Mouse (Mus musculus) heart, adult 2 months (tissue): Measurements from ENCODE around the gene Atp1a2. TPM values are rescaled to one million over a fixed set of nuclear protein-coding genes. Genes with fewer than 3 reads are reported as not detected.

Source experiments
- DNase-seq, 2 experiments: peaks; one replicate each; pipeline ENCODE4 v3.0.0; 2021
- H3K27ac ChIP-seq: fragments of 200-600 bp; 2 replicates; pipeline ENCODE4 v1.8.1; 2022
- H3K27me3 ChIP-seq: fragments of 200-500 bp; 2 replicates; pipeline ENCODE4 v1.6.1; 2012; ENCODE audit warnings: mild to moderate bottlenecking, low read length, inconsistent platforms, mixed read lengths; ENCODE audit not compliant: control insufficient read depth, insufficient read depth
- H3K36me3 ChIP-seq: fragments of 200-500 bp; 2 replicates; pipeline ENCODE4 v1.6.1; 2012; ENCODE audit warnings: low read length, inconsistent platforms; ENCODE audit not compliant: control insufficient read depth, insufficient read depth
- H3K4me1 ChIP-seq: fragments of 200-500 bp; 2 replicates; pipeline ENCODE4 v1.6.1; 2011; ENCODE audit warnings: low read length; ENCODE audit not compliant: control insufficient read depth, insufficient read depth
- H3K4me3 ChIP-seq: fragments of 200-600 bp; 2 replicates; pipeline ENCODE4 v1.8.1; 2022
- H3K79me2 ChIP-seq: fragments of 200-500 bp; replicated peaks from 2 replicates; pipeline ENCODE4 v1.6.1; 2012; ENCODE audit warnings: mild to moderate bottlenecking, inconsistent platforms, low read length, moderate library complexity, mixed read lengths; ENCODE audit not compliant: control insufficient read depth, insufficient read depth
- H3K9ac ChIP-seq: fragments of 200-500 bp; 2 replicates; pipeline ENCODE4 v1.6.1; 2012; ENCODE audit warnings: low read depth, mild to moderate bottlenecking, control low read depth, inconsistent platforms, low read length, mixed read lengths
- CTCF ChIP-seq: fragments of 200-600 bp; IDR thresholded peaks from 2 replicates; pipeline ENCODE4 v1.8.1; 2022; ENCODE audit warnings: antibody characterized with exemption, mild to moderate bottlenecking, moderate library complexity
- EP300 ChIP-seq: fragments of 200-500 bp; IDR thresholded peaks from 2 replicates; pipeline ENCODE4 v1.6.1; 2011; ENCODE audit warnings: low read depth, low read length, control low read depth; ENCODE audit not compliant: insufficient read depth
- POLR2A ChIP-seq: fragments of 200-500 bp; IDR thresholded peaks from 2 replicates; pipeline ENCODE4 v1.6.1; 2011; ENCODE audit warnings: mild to moderate bottlenecking, low read depth, low read length, control low read depth; ENCODE audit not compliant: insufficient read depth
- WGBS: fragments of 180-500 bp; shearing (Covaris S2); methylation state at CpG from one replicate; pipeline ENCODE4 v1.1.7; 2018; 5-methylcytosine and 5-hydroxymethylcytosine counted together
- intact Hi-C: fragments of 180-260 bp; cut with DNase I; formaldehyde crosslinking; loops from one replicate; pipeline ENCODE4 v1.15.1; 2025
- polyA plus RNA-seq: library from polyadenylated mRNA; depleted of rRNA; stranded (reverse); fragments of >200 nt; gene quantifications from 2 replicates; pipeline ENCODE4 v1.2.3, GENCODE M21; 2012
- total RNA-seq, 2 experiments: library from RNA; stranded (reverse); gene quantifications; 2 replicates each; pipeline ENCODE4 v1.2.3; 2021

Gene Atp1a2
- total and polyA plus RNA-seq, 3 experiments, result 319 to 588 (median 462) TPM

DNA sequence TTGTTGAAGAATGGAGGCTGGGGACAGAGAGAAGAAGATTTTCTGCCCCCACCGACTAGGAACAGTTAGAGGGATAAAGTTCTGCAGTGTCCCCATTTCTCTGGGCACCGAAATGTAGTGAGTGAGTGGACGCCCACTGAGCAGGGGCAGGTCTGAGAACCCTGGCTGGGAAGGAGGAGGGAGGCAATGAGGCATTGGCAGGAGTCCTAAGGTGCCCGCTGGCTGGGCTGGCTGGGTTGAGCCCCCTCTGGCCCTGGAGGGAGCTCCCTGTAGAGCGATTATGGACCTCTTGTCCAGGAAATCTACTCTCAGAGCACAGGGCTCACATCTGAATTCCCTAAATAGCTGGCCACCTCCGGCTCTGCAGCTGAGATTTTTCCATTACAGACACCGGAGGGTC is 1.7 kb upstream of the Atp1a2 start:
- 34% methylated on average over 7 of the region's 7 CpGs for WGBS
- no peak overlapping the region for H3K4me3 ChIP-seq
- no peak for DNase-seq
- H3K27me3 ChIP-seq, result no peaks in the 10 kb centered on the region
- peak overlapping the region; percentile 83 for H3K27ac ChIP-seq
- H3K9ac ChIP-seq, result peak overlapping the region; percentile 23; the same call in 1 of the 2 replicates
- TF ChIP-seq EP300 (no peak), CTCF (no peak), POLR2A (no peak)
- no peaks in the 10 kb centered on the region for H3K79me2 ChIP-seq
- intact Hi-C loops, result no loop called here
- H3K4me1 ChIP-seq, result peaks cover 10% of the 10 kb centered on the region
- no peaks in the 10 kb centered on the region for H3K36me3 ChIP-seq

DNA sequence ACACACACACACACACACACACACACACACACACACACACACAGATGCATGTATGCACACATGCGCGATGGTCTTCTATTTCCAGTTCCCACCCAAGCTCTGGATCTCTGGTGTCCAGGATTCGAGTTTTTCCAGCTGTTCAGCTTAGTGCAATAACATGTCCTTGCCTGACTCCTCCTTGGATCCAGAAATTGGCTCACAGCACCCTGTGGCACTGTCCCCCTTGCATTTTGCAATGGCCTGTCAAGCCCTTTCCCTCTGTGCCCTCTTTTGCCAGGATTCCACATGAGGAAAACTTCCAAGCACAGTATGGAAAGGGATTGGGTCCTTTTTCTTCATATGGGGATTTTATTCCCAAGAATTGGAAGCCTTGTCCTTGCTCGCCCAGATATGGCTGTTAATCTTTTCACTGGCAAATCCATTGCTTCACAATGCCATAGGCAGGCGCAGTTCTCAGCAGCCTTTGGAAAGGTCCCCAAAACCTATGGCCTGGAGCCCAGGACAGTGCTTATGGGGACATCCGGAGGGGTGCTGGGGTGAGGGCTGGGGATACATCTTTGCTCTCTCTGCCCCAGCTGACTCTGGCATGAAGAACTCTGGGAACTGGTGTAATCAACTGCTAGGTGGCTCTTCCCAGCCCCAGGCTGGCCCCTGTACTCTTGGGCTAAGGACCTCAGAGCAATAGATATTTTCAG is 901 bp downstream of the Atp1a2 start:
- Histone ChIP-seq H3K36me3 (no peaks in the 10 kb centered on the region), H3K27me3 (no peaks in the 10 kb centered on the region), H3K4me1 (peaks cover 9% of the 10 kb centered on the region), H3K79me2 (no peaks in the 10 kb centered on the region), H3K4me3 (peak overlapping the region; percentile 62), H3K27ac (peak overlapping the region; percentile 97), H3K9ac (peak overlapping the region; percentile 85)
- WGBS, result 34% methylated on average over 6 of the region's 6 CpGs
- TF ChIP-seq EP300 (no peak), CTCF (no peak), POLR2A (no peak; the same call in 1 of the 2 replicates)
- intact Hi-C loops, result loop anchor here (2.0 kb wide), 1 partner anchor 16 kb away; no protein-coding TSS in a partner anchor
- DNase-seq, result peak; percentile 70

DNA sequence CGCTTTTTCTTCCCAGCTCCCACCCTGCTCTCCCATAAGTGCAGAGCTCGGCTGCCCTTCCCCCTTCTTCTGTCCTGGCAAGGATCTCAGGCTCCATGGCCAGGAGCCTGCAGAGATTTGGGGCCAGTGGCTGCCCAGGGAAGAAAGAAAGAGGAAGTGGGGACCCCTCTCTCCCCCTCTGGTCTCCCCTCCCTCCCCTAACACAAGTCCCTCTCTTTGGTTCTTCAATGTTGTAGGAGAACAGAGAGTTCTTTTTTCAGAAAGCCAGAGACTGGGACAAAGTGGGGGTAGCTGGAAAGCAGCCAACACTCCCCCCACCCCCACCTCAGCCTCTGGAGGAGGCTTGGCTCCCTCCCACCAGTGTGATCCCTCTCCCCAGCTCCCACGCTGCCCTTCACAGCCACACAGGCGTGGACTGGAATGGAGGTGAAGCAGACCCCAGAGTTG is 2.1 kb downstream of the Atp1a2 start:
- intact Hi-C loops, result loop anchor here (2.0 kb wide), 1 partner anchor 15 kb away; no protein-coding TSS in a partner anchor
- peak overlapping the region; percentile 85 for H3K9ac ChIP-seq
- peak; percentile 57 to 64 for DNase-seq
- TF ChIP-seq CTCF (no peak), EP300 (0 out of 2 replicates have a peak, but pooled peaks have one; percentile 22)
- no peaks in the 10 kb centered on the region for H3K79me2 ChIP-seq
- H3K27me3 ChIP-seq, result no peaks in the 10 kb centered on the region
- peaks cover 9% of the 10 kb centered on the region for H3K4me1 ChIP-seq
- peak overlapping the region; percentile 49 for H3K4me3 ChIP-seq
- H3K27ac ChIP-seq, result peak overlapping the region; percentile 97
- WGBS, result 37% methylated on average over 4 of the region's 4 CpGs
- H3K36me3 ChIP-seq, result no peaks in the 10 kb centered on the region

DNA sequence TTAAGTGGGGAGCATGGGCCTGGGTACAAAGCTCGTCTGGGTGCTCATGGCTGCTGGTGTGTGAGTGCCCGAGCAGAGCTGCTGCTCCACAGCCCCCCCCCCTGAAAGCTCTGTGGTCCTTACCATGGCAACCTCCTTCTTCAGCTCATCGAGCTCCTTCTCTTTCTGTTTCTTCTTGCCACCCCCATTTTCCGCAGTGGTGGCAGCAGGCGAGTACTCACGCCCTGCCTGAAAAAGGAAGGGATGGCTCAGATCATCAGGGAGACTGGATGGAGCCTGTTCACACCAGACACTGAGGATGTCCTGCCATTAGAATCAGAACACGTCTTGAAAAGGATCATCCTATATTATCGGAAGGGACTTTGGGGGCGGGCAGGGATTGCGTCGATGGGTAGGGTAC is 4.4 kb downstream of the Atp1a2 start:
- H3K4me3 ChIP-seq, result no peak overlapping the region
- intact Hi-C loops, result no loop called here
- no peaks in the 10 kb centered on the region for H3K36me3 ChIP-seq
- H3K79me2 ChIP-seq, result no peaks in the 10 kb centered on the region
- DNase-seq, result no peak
- no peak overlapping the region for H3K9ac ChIP-seq
- H3K27me3 ChIP-seq, result no peaks in the 10 kb centered on the region
- TF ChIP-seq CTCF (no peak), EP300 (no peak), POLR2A (no peak)
- peaks cover 4% of the 10 kb centered on the region for H3K4me1 ChIP-seq
- 85% methylated on average over 11 of the region's 11 CpGs for WGBS
- no peak overlapping the region for H3K27ac ChIP-seq

DNA sequence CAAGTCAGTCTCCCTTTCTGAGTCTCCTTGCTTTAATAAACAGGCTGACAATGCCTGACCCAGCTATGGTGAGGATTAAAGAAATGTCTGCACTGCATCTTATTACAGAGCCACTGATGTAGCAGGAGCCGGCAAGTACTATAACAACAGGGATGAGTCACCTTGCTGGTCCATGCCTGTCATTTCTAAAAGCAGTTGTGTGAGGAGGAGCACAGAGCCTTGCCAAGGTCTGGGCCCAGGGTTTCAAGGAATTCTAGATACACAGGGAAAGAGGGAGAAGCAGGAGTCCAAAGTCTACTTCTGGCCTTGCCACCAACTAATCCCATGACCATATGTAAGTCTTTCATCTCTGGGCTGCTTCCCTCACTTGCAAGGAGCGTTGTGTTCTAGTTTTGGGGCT is 5.0 kb downstream of the Atp1a2 start:
- TF ChIP-seq POLR2A (0 out of 2 replicates have a peak, but pooled peaks have one; percentile 18), CTCF (no peak)
- no peaks in the 10 kb centered on the region for H3K79me2 ChIP-seq
- DNase-seq, result no peak
- H3K27ac ChIP-seq, result no peak overlapping the region
- no peak overlapping the region for H3K9ac ChIP-seq
- H3K27me3 ChIP-seq, result no peaks in the 10 kb centered on the region
- intact Hi-C loops, result no loop called here
- H3K36me3 ChIP-seq, result no peaks in the 10 kb centered on the region
- H3K4me3 ChIP-seq, result no peak overlapping the region
- WGBS, result 59% methylated on average over 2 of the region's 2 CpGs
- 0 out of 2 replicates have a peak, but pooled peaks cover 1% of the 10 kb centered on the region for H3K4me1 ChIP-seq

DNA sequence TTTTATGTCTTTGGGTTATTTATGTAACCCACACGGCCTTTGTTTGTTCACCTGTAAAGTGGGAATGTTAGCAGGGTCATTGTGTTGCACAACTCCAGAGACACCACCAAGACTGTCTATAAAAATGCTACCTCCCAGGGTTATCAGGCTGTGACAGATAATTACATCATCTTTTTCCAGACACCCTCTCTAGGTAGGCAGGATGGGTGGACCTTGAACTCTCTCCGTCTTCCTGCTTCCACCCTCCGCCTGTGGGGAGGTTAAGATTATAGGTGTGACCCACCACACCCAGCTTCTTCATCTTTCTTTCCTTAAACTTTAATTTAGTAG is 8.3 kb downstream of the Atp1a2 start:
- H3K9ac ChIP-seq, result no peak overlapping the region
- DNase-seq, result no peak
- intact Hi-C loops, result no loop called here
- no peaks in the 10 kb centered on the region for H3K36me3 ChIP-seq
- 0 out of 2 replicates have a peak, but pooled peaks cover under 1% of the 10 kb centered on the region for H3K4me1 ChIP-seq
- 49% methylated on average over 3 of the region's 3 CpGs for WGBS
- TF ChIP-seq CTCF, result no peak
- no peak for TF ChIP-seq EP300
- no peak for TF ChIP-seq POLR2A
- no peaks in the 10 kb centered on the region for H3K79me2 ChIP-seq
- H3K4me3 ChIP-seq, result no peak overlapping the region
- no peak overlapping the region for H3K27ac ChIP-seq
- no peaks in the 10 kb centered on the region for H3K27me3 ChIP-seq
